Comparison of ENCODE assay signal across 27 mouse cellular contexts in genomic region chr15:4000536-4000935, GRCm38 (mm10). TPM values are rescaled to one million over a fixed set of nuclear protein-coding genes. Genes with fewer than 3 reads are reported as not detected.
DNase-seq lines count a peak whose midpoint lies in the region; ATAC-seq and TF ChIP-seq lines count a peak whose summit lies in the region.
"Had no signal": no experiment of that assay in that cellular context is flagged by ENCODE, and none has a peak within 500 bp of the region (broad histone marks: within the 10 kb centered on the region; RNA-seq: fewer than 3 reads in every experiment).

No protein-coding gene starts in this region.

- no peaks in the 10 kb centered on the region for H3K36me3 ChIP-seq in lung, postnatal 0 days (ENCODE audit: insufficient read depth, low read length)
- H3K36me3 ChIP-seq in midbrain, embryonic 13.5 days, result no peaks in the 10 kb centered on the region
- H3K36me3 ChIP-seq: embryonic facial prominence, embryonic 10.5 days; embryonic facial prominence, embryonic 13.5 days; forebrain, embryonic 12.5 days; forebrain, embryonic 15.5 days; heart, embryonic 10.5 days; heart, embryonic 13.5 days had no signal

- 77% methylated on average over 2 of the region's 2 CpGs for WGBS in lung, postnatal 0 days
- 83% methylated on average over 2 of the region's 2 CpGs for WGBS in midbrain, embryonic 13.5 days
- WGBS in cerebellum, adult 2 months, result 89% methylated on average over 2 of the region's 2 CpGs

- TF ChIP-seq POLR2A in cerebellum, adult 2 months (IDR thresholded peaks at IDR 0.05; ENCODE audit: borderline replicate concordance, insufficient read depth, low read length), result no peak

- no peak overlapping the region for H3K27ac ChIP-seq in lung, postnatal 0 days (ENCODE audit: low read length)
- H3K27ac ChIP-seq in midbrain, embryonic 13.5 days, result no peak overlapping the region
- no peak overlapping the region for H3K27ac ChIP-seq in cerebellum, adult 2 months (ENCODE audit: insufficient read depth, low read length)
- H3K27ac ChIP-seq: embryonic facial prominence, embryonic 10.5 days; embryonic facial prominence, embryonic 13.5 days; forebrain, embryonic 12.5 days; forebrain, embryonic 15.5 days; heart, adult 2 months; heart, embryonic 10.5 days; heart, embryonic 13.5 days; hindbrain, embryonic 14.5 days; hindbrain, postnatal 0 days had no signal

- peak; percentile 29 for DNase-seq in lung, postnatal 0 days (ENCODE audit: low spot score)
- DNase-seq in lung, postnatal 10 days, result no peak
- peak; percentile 42 for DNase-seq in adipocyte (ENCODE audit: low spot score)
- no peak for DNase-seq in right cerebral cortex, postnatal 4 days
- no peak for DNase-seq in cerebellum, adult 2 months
- DNase-seq: adrenal gland, adult 2 months; cerebellum, adult 11 months; cerebellum, adult 8-10 months; cerebellum, postnatal 10 days; cerebellum, postnatal 36 days; embryo, embryonic 11 days; gastrocnemius, postnatal 25 days; heart, adult 2 months; heart, postnatal 14 days; heart, postnatal 4 days had no signal

- no peak overlapping the region for H3K9ac ChIP-seq in lung, postnatal 0 days (replicated peaks; ENCODE audit: low read depth)
- H3K9ac ChIP-seq in midbrain, embryonic 13.5 days (replicated peaks), result no peak overlapping the region
- H3K9ac ChIP-seq: embryonic facial prominence, embryonic 13.5 days; forebrain, embryonic 12.5 days; forebrain, embryonic 15.5 days; heart, embryonic 13.5 days; hindbrain, embryonic 14.5 days had no signal

- no peak for ATAC-seq in lung, postnatal 0 days
- ATAC-seq in megakaryocyte progenitor cell, adult 5-6 weeks (replicated peaks; ENCODE audit: poor library complexity), result peak; percentile 35
- ATAC-seq in midbrain, embryonic 13.5 days, result no peak
- ATAC-seq: forebrain, embryonic 15.5 days; hindbrain, postnatal 0 days; Patski had no signal

- TF ChIP-seq EP300 in lung, postnatal 0 days (IDR thresholded peaks at IDR 0.05), result no peak

- H3K4me1 ChIP-seq in lung, postnatal 0 days (ENCODE audit: insufficient read depth, low read depth, low read length), result no peaks in the 10 kb centered on the region
- 0 out of 2 replicates have a peak, but pooled peaks cover 4% of the 10 kb centered on the region for H3K4me1 ChIP-seq in midbrain, embryonic 13.5 days (replicated peaks)
- no peaks in the 10 kb centered on the region for H3K4me1 ChIP-seq in cerebellum, adult 2 months (ENCODE audit: control insufficient read depth, insufficient read depth, low read length)
- H3K4me1 ChIP-seq: embryonic facial prominence, embryonic 10.5 days; embryonic facial prominence, embryonic 13.5 days; forebrain, embryonic 12.5 days; forebrain, embryonic 15.5 days; heart, embryonic 10.5 days had no signal

- H3K4me3 ChIP-seq in lung, postnatal 0 days (ENCODE audit: low read depth, low read length), result no peak overlapping the region
- no peak overlapping the region for H3K4me3 ChIP-seq in midbrain, embryonic 13.5 days (replicated peaks)
- H3K4me3 ChIP-seq in cerebellum, adult 2 months (replicated peaks; ENCODE audit: insufficient read depth, low read depth, low read length), result no peak overlapping the region
- H3K4me3 ChIP-seq: embryonic facial prominence, embryonic 10.5 days; embryonic facial prominence, embryonic 13.5 days; erythroblast, embryonic 14.5 days; forebrain, embryonic 12.5 days; forebrain, embryonic 15.5 days; heart, adult 2 months; heart, embryonic 10.5 days; heart, embryonic 13.5 days had no signal

- no peak overlapping the region for H3K4me2 ChIP-seq in lung, postnatal 0 days (replicated peaks; ENCODE audit: low read depth, low read length)
- no peak overlapping the region for H3K4me2 ChIP-seq in midbrain, embryonic 13.5 days (replicated peaks)
- H3K4me2 ChIP-seq: embryonic facial prominence, embryonic 13.5 days; forebrain, embryonic 12.5 days; forebrain, embryonic 15.5 days; heart, embryonic 13.5 days; hindbrain, embryonic 14.5 days had no signal

- TF ChIP-seq CTCF in lung, postnatal 0 days (IDR thresholded peaks at IDR 0.05), result no peak
- no peak for TF ChIP-seq CTCF in cerebellum, adult 2 months (IDR thresholded peaks at IDR 0.05; ENCODE audit: borderline replicate concordance, insufficient read depth, low read depth, low read length)

- H3K9me3 ChIP-seq in lung, postnatal 0 days (ENCODE audit: low read length), result no peaks in the 10 kb centered on the region
- peaks cover 8% of the 10 kb centered on the region for H3K9me3 ChIP-seq in midbrain, embryonic 13.5 days

- no peaks in the 10 kb centered on the region for H3K27me3 ChIP-seq in lung, postnatal 0 days (replicated peaks; ENCODE audit: insufficient read depth, low read length)
- no peaks in the 10 kb centered on the region for H3K27me3 ChIP-seq in midbrain, embryonic 13.5 days
- H3K27me3 ChIP-seq in cerebellum, adult 2 months (ENCODE audit: control insufficient read depth, insufficient read depth, low read length), result no peaks in the 10 kb centered on the region
- H3K27me3 ChIP-seq: embryonic facial prominence, embryonic 13.5 days; forebrain, embryonic 12.5 days; forebrain, embryonic 15.5 days; heart, embryonic 13.5 days; Patski had no signal

RNA-seq across cellular contexts. Expression of gene AW549877, which starts 5.0 kb away (rescaled TPM):
- 21.7 and 23.4 TPM in 2 replicates for polyA plus RNA-seq in lung, postnatal 0 days (2015; fragmentation: Nextera tagmentation; extraction: Ambion mirVana)
- 32.1 and 35.4 TPM in 2 replicates for total RNA-seq in megakaryocyte progenitor cell, adult 5-6 weeks (2015)
- total RNA-seq in megakaryocyte progenitor cell, adult 5-6 weeks (2017), result 6.7 and 9.9 TPM in 2 replicates
- polyA plus RNA-seq in midbrain, embryonic 13.5 days (2015; fragmentation: Nextera tagmentation; extraction: Ambion mirVana), result 42.1 and 47.1 TPM in 2 replicates
- 42.5 and 45.2 TPM in 2 replicates for polyA plus RNA-seq in cerebellum, adult 2 months (2012; rRNA removed)

RNA-seq across cellular contexts. Expression of gene Fbxo4, which starts 21.2 kb away (rescaled TPM):
- polyA plus RNA-seq in lung, postnatal 0 days (2015; fragmentation: Nextera tagmentation; extraction: Ambion mirVana), result 21.6 and 23.0 TPM in 2 replicates
- total RNA-seq in megakaryocyte progenitor cell, adult 5-6 weeks (2015), result 8.8 and 10.7 TPM in 2 replicates
- 7.8 and 9.2 TPM in 2 replicates for total RNA-seq in megakaryocyte progenitor cell, adult 5-6 weeks (2017)
- 6.3 and 7.3 TPM in 2 replicates for polyA plus RNA-seq in midbrain, embryonic 13.5 days (2015; fragmentation: Nextera tagmentation; extraction: Ambion mirVana)
- 11.2 and 12.0 TPM in 2 replicates for polyA plus RNA-seq in cerebellum, adult 2 months (2012; rRNA removed)

RNA-seq across cellular contexts. Expression of gene Oxct1, which starts 25.6 kb away (rescaled TPM):
- 64.8 and 87.0 TPM in 2 replicates for polyA plus RNA-seq in lung, postnatal 0 days (2015; fragmentation: Nextera tagmentation; extraction: Ambion mirVana)
- total RNA-seq in megakaryocyte progenitor cell, adult 5-6 weeks (2015), result 74.1 and 83.8 TPM in 2 replicates
- total RNA-seq in megakaryocyte progenitor cell, adult 5-6 weeks (2017), result 257 and 287 TPM in 2 replicates
- 211 and 247 TPM in 2 replicates for polyA plus RNA-seq in midbrain, embryonic 13.5 days (2015; fragmentation: Nextera tagmentation; extraction: Ambion mirVana)
- polyA plus RNA-seq in cerebellum, adult 2 months (2012; rRNA removed), result 173 and 178 TPM in 2 replicates

Comparison
In these comparisons a context has a peak if more than half of its experiments do, and no peak if none do; other contexts are left out.
1. DNase-seq: peak in lung, postnatal 0 days (single experiment) and adipocyte (single experiment); none in lung, postnatal 10 days (single experiment), right cerebral cortex, postnatal 4 days (single experiment) and cerebellum, adult 2 months (0 of 2).